Mouse (Mus musculus): ENCODE measurements around the gene Rorb. TPM values are rescaled to one million over a fixed set of nuclear protein-coding genes. Genes with fewer than 3 reads are reported as not detected.
A peak's percentile ranks its signal among the peaks of the same experiment; 100 is the strongest.

Rorb gene
- polyA plus RNA-seq (2014; fragmentation: Nextera tagmentation; extraction: Ambion mirVana) = 2.5 and 2.6 TPM in 2 replicates

DNA sequence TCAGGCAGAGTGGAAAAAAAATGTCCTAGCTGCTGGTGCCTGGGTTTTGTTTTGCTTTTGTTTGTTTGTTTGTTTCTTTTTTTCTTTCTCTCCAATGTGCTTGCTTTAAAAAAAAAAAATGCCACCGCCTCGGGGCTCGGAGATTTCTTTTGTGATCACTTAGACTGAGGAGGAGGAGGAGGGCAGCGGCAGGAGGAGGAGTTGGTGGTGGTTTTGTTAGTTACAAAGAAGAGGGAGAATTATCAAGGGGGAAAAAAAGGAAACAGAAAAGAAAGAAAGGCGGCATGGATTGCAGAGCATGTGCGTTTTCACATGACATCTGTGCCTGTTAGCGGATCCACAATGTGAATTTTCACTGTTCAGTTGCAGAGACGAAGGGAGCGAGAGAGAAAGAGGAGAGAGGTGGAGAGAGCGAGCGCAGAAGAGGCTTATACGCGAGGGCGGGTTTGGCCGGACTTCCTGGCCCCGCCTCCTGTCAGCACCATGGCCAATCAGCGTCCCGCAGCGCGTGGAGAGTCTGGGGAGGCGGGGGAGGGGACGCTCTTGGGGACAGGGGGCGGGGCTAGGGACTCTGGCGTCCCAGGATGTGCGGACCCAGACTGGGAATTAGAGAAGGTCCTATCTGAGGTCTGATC, at the start of gene Rorb:
TSS of gene Rorb (minus strand) at position 404 of the 635 bp plus-strand sequence.
- peak; percentile 93 for DNase-seq
- Histone ChIP-seq H3K27ac (ENCODE audit: low read depth) (no peak within 1 kb of the TSS; the same call in 1 of the 2 replicates), H3K9ac (peak within 1 kb of the TSS; percentile 40), H3K27me3 (ENCODE audit: insufficient read depth, low read length) (peaks cover 24% of the 10 kb centered on the region), H3K4me1 (ENCODE audit: insufficient read depth) (no peaks in the 10 kb centered on the region), H3K4me3 (ENCODE audit: low read depth, low read length) (peak within 1 kb of the TSS; percentile 49), H3K4me2 (peak within 1 kb of the TSS; percentile 87), H3K9me3 (ENCODE audit: low read depth, low read length) (no peaks in the 10 kb centered on the region), H3K36me3 (ENCODE audit: insufficient read depth) (no peaks in the 10 kb centered on the region)
- under 1% methylated on average over 23 of the region's 25 CpGs for WGBS
- TF ChIP-seq CTCF (IDR thresholded peaks at IDR 0.05; ENCODE audit: low read depth) = no peak
- peak; percentile 99 for ATAC-seq (ENCODE audit: insufficient read depth)

GRCm38 (mm10) chr19:19148847-19149246, 37.9 kb upstream of the Rorb start:
- DNase-seq (no peak), ATAC-seq (ENCODE audit: insufficient read depth) (no peak)
- Histone ChIP-seq H3K9me3 (ENCODE audit: low read depth, low read length) (no peaks in the 10 kb centered on the region), H3K36me3 (ENCODE audit: insufficient read depth) (no peaks in the 10 kb centered on the region), H3K27me3 (ENCODE audit: insufficient read depth, low read length) (no peaks in the 10 kb centered on the region), H3K4me2 (no peak overlapping the region), H3K4me3 (ENCODE audit: low read depth, low read length) (no peak overlapping the region), H3K27ac (ENCODE audit: low read depth) (no peak overlapping the region), H3K4me1 (ENCODE audit: insufficient read depth) (no peaks in the 10 kb centered on the region), H3K9ac (no peak overlapping the region)
- no peak for TF ChIP-seq CTCF (IDR thresholded peaks at IDR 0.05; ENCODE audit: low read depth)
- 65% methylated on average over 6 of the region's 6 CpGs for WGBS

DNA sequence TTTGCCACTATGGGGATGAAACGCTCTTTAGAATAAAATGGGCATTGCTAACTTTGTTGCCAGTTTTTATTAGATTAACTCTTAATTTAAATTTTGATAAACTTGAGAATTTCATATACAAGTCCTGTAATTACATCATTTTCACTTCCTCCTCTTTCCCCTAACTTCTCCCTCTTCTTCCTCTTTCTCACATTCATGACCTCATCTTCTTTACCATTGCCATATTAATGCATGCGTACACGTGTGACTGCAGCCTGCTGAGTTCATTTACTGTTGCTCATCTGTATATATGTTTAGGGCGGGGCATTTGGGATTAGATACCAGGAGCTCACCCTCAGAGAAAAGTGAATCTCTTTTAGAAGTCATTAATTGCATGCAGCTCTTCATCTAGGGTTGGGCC, 33.5 kb upstream of the Rorb start:
- ATAC-seq (ENCODE audit: insufficient read depth) = no peak
- Histone ChIP-seq H3K4me2 (no peak overlapping the region), H3K4me1 (ENCODE audit: insufficient read depth) (no peaks in the 10 kb centered on the region), H3K36me3 (ENCODE audit: insufficient read depth) (no peaks in the 10 kb centered on the region), H3K27ac (ENCODE audit: low read depth) (no peak overlapping the region), H3K9ac (no peak overlapping the region), H3K27me3 (ENCODE audit: insufficient read depth, low read length) (no peaks in the 10 kb centered on the region), H3K9me3 (ENCODE audit: low read depth, low read length) (no peaks in the 10 kb centered on the region), H3K4me3 (ENCODE audit: low read depth, low read length) (no peak overlapping the region)
- no peak for TF ChIP-seq CTCF (IDR thresholded peaks at IDR 0.05; ENCODE audit: low read depth)
- DNase-seq = no peak
- 91% methylated on average over 4 of the region's 4 CpGs for WGBS

DNA sequence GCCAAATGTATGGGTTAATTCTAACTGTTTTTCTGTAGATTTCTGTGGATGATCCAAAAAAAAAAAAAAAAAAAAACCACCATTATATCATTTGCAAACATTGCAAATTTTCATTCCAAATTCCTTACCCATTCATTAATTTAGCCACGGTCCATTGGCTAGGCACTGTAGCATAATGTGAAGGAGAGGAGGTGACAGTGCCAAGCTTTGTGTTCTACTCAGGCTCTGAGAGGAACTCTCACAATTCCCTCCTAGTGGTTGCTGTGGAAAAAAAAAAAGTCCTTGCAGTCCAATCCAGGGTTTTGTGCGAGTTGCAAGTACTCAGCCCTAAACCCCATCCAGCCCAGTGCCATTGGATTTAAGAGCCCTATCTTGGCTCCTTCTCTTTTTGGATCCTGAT, 25.9 kb upstream of the Rorb start:
- DNase-seq = no peak
- TF ChIP-seq CTCF (IDR thresholded peaks at IDR 0.05; ENCODE audit: low read depth) = no peak
- H3K9ac ChIP-seq = no peak overlapping the region
- WGBS = 74% methylated on average over 2 of the region's 2 CpGs
- no peaks in the 10 kb centered on the region for H3K9me3 ChIP-seq (ENCODE audit: low read depth, low read length)
- H3K27ac ChIP-seq (ENCODE audit: low read depth) = no peak overlapping the region
- no peak for ATAC-seq (ENCODE audit: insufficient read depth)
- no peak overlapping the region for H3K4me2 ChIP-seq
- H3K4me1 ChIP-seq (ENCODE audit: insufficient read depth) = no peaks in the 10 kb centered on the region
- no peak overlapping the region for H3K4me3 ChIP-seq (ENCODE audit: low read depth, low read length)
- H3K27me3 ChIP-seq (ENCODE audit: insufficient read depth, low read length) = no peaks in the 10 kb centered on the region
- H3K36me3 ChIP-seq (ENCODE audit: insufficient read depth) = no peaks in the 10 kb centered on the region

GRCm38 (mm10) chr19:19135838-19136237, 24.8 kb upstream of the Rorb start:
- 73% methylated on average over 2 of the region's 2 CpGs for WGBS
- Histone ChIP-seq H3K9ac (no peak overlapping the region), H3K9me3 (ENCODE audit: low read depth, low read length) (no peaks in the 10 kb centered on the region), H3K27me3 (ENCODE audit: insufficient read depth, low read length) (no peaks in the 10 kb centered on the region), H3K4me1 (ENCODE audit: insufficient read depth) (no peaks in the 10 kb centered on the region), H3K27ac (ENCODE audit: low read depth) (no peak overlapping the region), H3K4me2 (no peak overlapping the region), H3K36me3 (ENCODE audit: insufficient read depth) (no peaks in the 10 kb centered on the region), H3K4me3 (ENCODE audit: low read depth, low read length) (no peak overlapping the region)
- ATAC-seq (ENCODE audit: insufficient read depth) (no peak), DNase-seq (no peak)
- TF ChIP-seq CTCF (IDR thresholded peaks at IDR 0.05; ENCODE audit: low read depth) = no peak

DNA sequence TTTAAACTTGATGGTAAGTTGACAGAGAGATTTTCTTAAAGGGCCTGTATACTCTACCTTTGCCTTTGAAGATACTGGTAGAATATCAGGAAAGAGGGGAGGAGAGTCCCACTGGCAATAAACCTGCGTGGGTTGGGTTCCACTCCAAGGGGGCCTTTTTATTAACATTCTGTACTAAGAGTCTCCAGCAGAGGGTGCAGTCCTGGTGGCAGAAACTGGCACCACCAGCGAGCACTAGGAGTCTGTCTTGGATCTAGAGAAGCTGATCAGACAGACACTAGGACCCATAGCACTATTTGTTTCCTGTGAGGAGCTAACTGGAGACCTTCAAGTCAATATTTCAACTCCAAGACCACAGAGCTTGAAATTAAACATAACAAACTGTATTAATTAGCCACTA, 11.3 kb upstream of the Rorb start:
- Histone ChIP-seq H3K9ac (no peak overlapping the region), H3K9me3 (ENCODE audit: low read depth, low read length) (no peaks in the 10 kb centered on the region), H3K27ac (ENCODE audit: low read depth) (no peak overlapping the region), H3K4me3 (ENCODE audit: low read depth, low read length) (no peak overlapping the region), H3K4me2 (no peak overlapping the region), H3K4me1 (ENCODE audit: insufficient read depth) (no peaks in the 10 kb centered on the region), H3K27me3 (ENCODE audit: insufficient read depth, low read length) (no peaks in the 10 kb centered on the region), H3K36me3 (ENCODE audit: insufficient read depth) (no peaks in the 10 kb centered on the region)
- TF ChIP-seq CTCF (IDR thresholded peaks at IDR 0.05; ENCODE audit: low read depth) = peak; percentile 32
- DNase-seq = no peak
- WGBS = 37% methylated on average over 2 of the region's 2 CpGs
- no peak for ATAC-seq (ENCODE audit: insufficient read depth)

GRCm38 (mm10) chr19:19112180-19112579, 1.2 kb upstream of the Rorb start:
- TF ChIP-seq CTCF (IDR thresholded peaks at IDR 0.05; ENCODE audit: low read depth) = no peak
- no peaks in the 10 kb centered on the region for H3K9me3 ChIP-seq (ENCODE audit: low read depth, low read length)
- no peak for DNase-seq
- WGBS = 63% methylated on average over 4 of the region's 4 CpGs
- no peak overlapping the region for H3K27ac ChIP-seq (ENCODE audit: low read depth)
- no peaks in the 10 kb centered on the region for H3K4me1 ChIP-seq (ENCODE audit: insufficient read depth)
- H3K27me3 ChIP-seq (ENCODE audit: insufficient read depth, low read length) = peaks cover 24% of the 10 kb centered on the region
- H3K9ac ChIP-seq = no peak overlapping the region
- no peak overlapping the region for H3K4me3 ChIP-seq (ENCODE audit: low read depth, low read length)
- H3K36me3 ChIP-seq (ENCODE audit: insufficient read depth) = no peaks in the 10 kb centered on the region
- 0 out of 2 replicates have a peak overlapping the region, but pooled peaks have one; percentile 87 for H3K4me2 ChIP-seq
- no peak for ATAC-seq (ENCODE audit: insufficient read depth)
